Mouse (Mus musculus) right cerebral cortex, adult 18-20 months (tissue): ENCODE measurements around the gene S100a3.
A peak's percentile ranks its signal among the peaks of the same experiment; 100 is the strongest.

Source experiments
- DNase-seq: peaks from one replicate; pipeline ENCODE4 v3.0.0; 2022; ENCODE audit warnings: mixed read lengths

The S100a3 gene

GRCm38 (mm10) chr3:90631984-90632383, 71.6 kb downstream of the S100a3 start:
- DNase-seq: no peak

GRCm38 (mm10) chr3:90638511-90639275, 78.3 kb downstream of the S100a3 start:
- no peak for DNase-seq

- DNase-seq: no peak
These were observed 79.3 kb downstream of the S100a3 start for GRCm38 (mm10) chr3:90639511-90640154.

- no peak for DNase-seq
These were observed 80.6 kb downstream of the S100a3 start for GRCm38 (mm10) chr3:90640981-90641380.

GRCm38 (mm10) chr3:90644220-90644619, 83.8 kb downstream of the S100a3 start:
- DNase-seq: peak; percentile 33

- no peak for DNase-seq
These were observed 86.9 kb downstream of the S100a3 start for GRCm38 (mm10) chr3:90647291-90647690.

- peak; percentile 42 for DNase-seq
These were observed 88.6 kb downstream of the S100a3 start for GRCm38 (mm10) chr3:90648981-90649380.

GRCm38 (mm10) chr3:90649832-90650231, 89.5 kb downstream of the S100a3 start:
- no peak for DNase-seq
